Mouse (Mus musculus) kidney, embryonic 16.5 days (tissue): Measurements from ENCODE around the gene Mgat4e. TPM values are rescaled to one million over a fixed set of nuclear protein-coding genes. Genes with fewer than 3 reads are reported as not detected.
A peak's percentile ranks its signal among the peaks of the same experiment; 100 is the strongest.

ENCODE experiments used
- ATAC-seq: fragments of 200-750 bp; cut with Nextera tagmentation; 2 replicates; pipeline ENCODE4 v1.8.0; 2017; ENCODE audit warnings: moderate TSS enrichment; ENCODE audit not compliant: low FRiP score, low TSS enrichment
- H3K27ac ChIP-seq: fragments of 300-500 bp; sonication (generic); 2 replicates; pipeline ENCODE4 v1.5.1; 2014; ENCODE audit warnings: low read length
- H3K27me3 ChIP-seq: fragments of 300-500 bp; sonication (generic); 2 replicates; pipeline ENCODE4 v1.6.1; 2014; ENCODE audit warnings: low read length, control low read depth, mixed read lengths; ENCODE audit not compliant: insufficient read depth
- H3K36me3 ChIP-seq: fragments of 300-500 bp; sonication (generic); 2 replicates; pipeline ENCODE4 v1.6.1; 2014; ENCODE audit warnings: low read length, control low read depth, mixed read lengths; ENCODE audit not compliant: insufficient read depth
- H3K4me1 ChIP-seq: fragments of 300-500 bp; sonication (generic); 2 replicates; pipeline ENCODE4 v1.6.1; 2014; ENCODE audit warnings: low read length, control low read depth, mixed read lengths; ENCODE audit not compliant: insufficient read depth
- H3K4me2 ChIP-seq: fragments of 300-500 bp; sonication (generic); replicated peaks from 2 replicates; pipeline ENCODE4 v1.6.1; 2014; ENCODE audit warnings: low read depth, low read length
- H3K4me3 ChIP-seq: fragments of 300-500 bp; sonication (generic); 2 replicates; pipeline ENCODE4 v1.5.1; 2014; ENCODE audit warnings: mild to moderate bottlenecking, low read length
- H3K9ac ChIP-seq: fragments of 300-500 bp; sonication (generic); replicated peaks from 2 replicates; pipeline ENCODE4 v1.6.1; 2014; ENCODE audit warnings: low read length
- H3K9me3 ChIP-seq: fragments of 300-500 bp; sonication (generic); 2 replicates; pipeline ENCODE4 v1.6.1; 2016; ENCODE audit warnings: low read length, control low read depth
- WGBS: fragments of 180-500 bp; shearing (Covaris S2); extraction: QIAGEN DNeasy Blood & Tissue Kit; methylation state at CpG from one replicate; pipeline ENCODE4 v1.1.7; 2014; 5-methylcytosine and 5-hydroxymethylcytosine counted together
- polyA plus RNA-seq: library from polyadenylated mRNA; unstranded; fragments of >200 nt; fragmentation: Nextera tagmentation; extraction: Ambion mirVana; gene quantifications from 2 replicates; pipeline ENCODE4 v1.2.1, GENCODE M21; 2015

Gene Mgat4e
- polyA plus RNA-seq, 1 experiment from 2014 or later: not detected

DNA sequence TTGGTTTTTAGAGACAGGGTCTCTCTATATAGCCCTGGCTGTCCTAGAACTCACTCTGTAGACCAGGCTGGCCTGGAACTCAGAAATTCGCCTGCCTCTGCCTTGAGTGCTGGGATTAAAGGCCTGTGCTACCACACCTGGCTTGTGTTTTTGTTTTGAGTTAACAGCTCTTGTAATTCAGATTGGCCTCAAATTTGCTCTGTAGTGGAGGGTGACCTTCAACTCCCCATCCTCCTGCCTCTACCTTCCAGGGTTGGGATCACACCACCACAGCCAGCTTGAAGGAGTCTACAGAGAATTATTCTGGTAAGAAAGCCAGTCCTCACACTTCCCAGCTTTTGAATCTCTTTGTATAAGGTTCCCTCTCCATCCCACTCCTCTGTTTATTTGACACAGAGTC is 48.6 kb downstream of the Mgat4e start:
- H3K4me2 ChIP-seq: no peak overlapping the region
- no peak overlapping the region for H3K9ac ChIP-seq
- no peak overlapping the region for H3K4me3 ChIP-seq
- H3K27me3 ChIP-seq: no peaks in the 10 kb centered on the region
- H3K27ac ChIP-seq: no peak overlapping the region
- 88% methylated on average over 1 of the region's 1 CpGs for WGBS
- ATAC-seq: no peak
- no peaks in the 10 kb centered on the region for H3K9me3 ChIP-seq
- H3K4me1 ChIP-seq: peaks cover 2% of the 10 kb centered on the region; the same call in 1 of the 2 replicates
- H3K36me3 ChIP-seq: peaks cover 6% of the 10 kb centered on the region; the same call in 1 of the 2 replicates

DNA sequence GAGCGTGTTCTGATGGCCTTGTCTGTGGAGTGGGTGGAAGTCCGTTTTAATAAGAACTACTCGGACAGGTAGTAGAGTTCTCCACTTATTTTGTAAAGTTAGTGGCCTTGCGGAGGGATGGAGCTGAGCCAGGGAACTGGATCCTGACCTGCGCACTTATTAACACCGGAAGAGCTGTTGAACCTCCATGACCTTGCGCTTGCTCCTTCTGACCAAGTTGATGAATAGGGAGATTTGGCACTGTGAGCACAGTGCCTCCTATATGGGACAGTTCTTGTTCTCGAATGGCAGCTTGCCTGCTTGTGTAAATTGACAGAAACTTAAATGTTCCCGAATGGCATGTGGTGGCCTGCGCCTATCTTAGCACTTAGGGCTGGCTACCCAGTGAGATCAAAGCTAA is 53.5 kb downstream of the Mgat4e start:
- ATAC-seq: no peak
- no peak overlapping the region for H3K9ac ChIP-seq
- WGBS: 80% methylated on average over 10 of the region's 10 CpGs
- no peak overlapping the region for H3K27ac ChIP-seq
- H3K27me3 ChIP-seq: no peaks in the 10 kb centered on the region
- peak overlapping the region; percentile 83 for H3K4me2 ChIP-seq
- no peaks in the 10 kb centered on the region for H3K9me3 ChIP-seq
- no peaks in the 10 kb centered on the region for H3K36me3 ChIP-seq
- H3K4me3 ChIP-seq: peak overlapping the region; percentile 88
- H3K4me1 ChIP-seq: peaks cover 18% of the 10 kb centered on the region

DNA sequence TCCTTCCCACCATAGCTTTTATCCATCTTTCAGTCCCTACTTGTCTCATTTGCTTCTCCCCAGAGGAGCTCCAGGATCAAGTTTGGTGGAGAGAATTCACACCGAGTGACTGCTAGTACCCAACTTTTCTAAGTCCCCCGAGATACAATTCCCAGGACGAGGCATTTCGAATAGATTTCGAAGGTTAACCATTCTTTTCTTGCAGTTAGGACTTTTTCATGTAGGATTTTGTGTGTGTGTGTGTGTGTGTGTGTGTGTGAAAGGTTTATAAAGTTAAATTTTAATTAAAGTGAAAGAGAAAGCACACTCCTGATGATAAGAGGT is 54.3 kb downstream of the Mgat4e start:
- peak overlapping the region; percentile 95 for H3K27ac ChIP-seq
- 17% methylated on average over 5 of the region's 5 CpGs for WGBS
- ATAC-seq: no peak

DNA sequence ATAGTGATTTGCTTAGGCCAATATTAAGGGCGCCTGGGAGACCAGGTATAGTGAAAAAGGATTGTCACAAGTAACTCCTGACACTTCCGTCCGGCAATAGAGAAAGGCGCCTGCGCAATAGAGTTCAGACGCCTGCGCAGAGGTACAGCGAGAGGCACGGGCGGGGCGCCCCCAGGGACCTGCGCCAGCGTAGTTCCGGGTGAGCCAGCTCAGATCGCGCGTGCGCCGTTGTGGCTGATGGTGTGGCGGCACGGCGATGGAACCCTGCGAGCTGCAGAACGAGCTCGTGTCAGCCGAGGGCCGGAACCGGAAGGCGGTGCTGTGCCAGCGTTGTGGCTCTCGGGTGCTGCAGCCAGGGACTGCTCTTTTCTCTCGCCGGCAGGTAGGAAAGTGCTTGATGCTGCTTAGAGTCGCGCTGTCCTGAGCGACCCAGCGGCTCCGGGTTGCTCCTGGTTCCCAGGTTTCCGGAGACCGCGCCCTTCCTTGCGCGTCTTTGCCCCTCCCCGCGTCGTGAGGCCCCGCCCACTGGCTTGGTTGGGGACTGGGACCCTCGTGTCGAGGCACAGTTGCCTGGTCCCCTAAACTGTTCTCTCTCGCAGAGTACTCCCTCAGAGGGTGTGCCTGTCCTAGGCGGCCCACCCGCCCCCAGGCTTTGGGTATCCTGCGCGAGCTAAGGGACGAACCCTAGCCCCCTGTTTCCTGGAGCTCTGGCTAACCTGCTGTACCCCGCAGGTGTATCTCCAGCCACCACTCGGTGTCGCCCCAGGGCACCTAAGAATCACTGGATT is 54.9 kb downstream of the Mgat4e start, which contains the start of gene Rabif:
Gene Rabif, plus strand, starts transcription at position 221 of the 788 bp plus-strand sequence.
- no peaks in the 10 kb centered on the region for H3K9me3 ChIP-seq
- no peaks in the 10 kb centered on the region for H3K27me3 ChIP-seq

More for the DNA sequence above, 54.3 kb downstream of the Mgat4e start:
- Histone ChIP-seq H3K4me1 (peaks cover 18% of the 10 kb centered on the region), H3K9ac (peak overlapping the region; percentile 82), H3K36me3 (peaks cover 4% of the 10 kb centered on the region; the same call in 1 of the 2 replicates), H3K4me2 (peak overlapping the region; percentile 83), H3K9me3 (no peaks in the 10 kb centered on the region), H3K4me3 (peak overlapping the region; percentile 88), H3K27me3 (no peaks in the 10 kb centered on the region)

DNA sequence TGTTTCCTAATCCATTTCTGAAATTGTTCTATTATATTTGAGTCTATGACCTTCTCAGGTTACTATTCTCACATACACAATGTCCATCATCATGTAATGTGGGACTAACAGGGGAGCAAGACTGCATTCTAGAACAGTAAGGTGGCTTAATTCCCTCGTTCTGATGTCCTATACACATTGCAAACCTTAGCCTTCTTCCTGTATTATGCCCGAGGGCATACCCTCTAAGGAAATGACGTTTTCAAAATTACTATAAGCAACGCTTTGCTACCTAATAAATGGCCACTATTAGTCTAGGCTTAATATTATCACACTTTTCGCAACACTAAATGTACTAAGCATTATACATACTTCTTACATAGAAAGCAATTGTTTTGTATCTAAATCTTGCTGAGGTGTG is 55.5 kb downstream of the Mgat4e start:
- peaks cover 18% of the 10 kb centered on the region for H3K4me1 ChIP-seq
- H3K27ac ChIP-seq: peak overlapping the region; percentile 95
- H3K4me2 ChIP-seq: peak overlapping the region; percentile 83
- H3K9ac ChIP-seq: peak overlapping the region; percentile 82
- H3K4me3 ChIP-seq: peak overlapping the region; percentile 88
- no peaks in the 10 kb centered on the region for H3K9me3 ChIP-seq
- no peaks in the 10 kb centered on the region for H3K27me3 ChIP-seq
- 19% methylated on average over 5 of the region's 5 CpGs for WGBS
- no peak for ATAC-seq
- H3K36me3 ChIP-seq: peaks cover 14% of the 10 kb centered on the region

More for the DNA sequence above, 54.9 kb downstream of the Mgat4e start, which contains the start of gene Rabif:
- peak within 1 kb of the TSS; percentile 88 for H3K4me3 ChIP-seq
- peak within 1 kb of the TSS; percentile 82 for H3K9ac ChIP-seq
- H3K36me3 ChIP-seq: peaks cover 8% of the 10 kb centered on the region; the same call in 1 of the 2 replicates
- H3K4me2 ChIP-seq: peak within 1 kb of the TSS; percentile 83
- peak within 1 kb of the TSS; percentile 95 for H3K27ac ChIP-seq
- WGBS: 0% methylated on average over 58 of the region's 58 CpGs
- H3K4me1 ChIP-seq: peaks cover 18% of the 10 kb centered on the region
- peak; percentile 99 for ATAC-seq

DNA sequence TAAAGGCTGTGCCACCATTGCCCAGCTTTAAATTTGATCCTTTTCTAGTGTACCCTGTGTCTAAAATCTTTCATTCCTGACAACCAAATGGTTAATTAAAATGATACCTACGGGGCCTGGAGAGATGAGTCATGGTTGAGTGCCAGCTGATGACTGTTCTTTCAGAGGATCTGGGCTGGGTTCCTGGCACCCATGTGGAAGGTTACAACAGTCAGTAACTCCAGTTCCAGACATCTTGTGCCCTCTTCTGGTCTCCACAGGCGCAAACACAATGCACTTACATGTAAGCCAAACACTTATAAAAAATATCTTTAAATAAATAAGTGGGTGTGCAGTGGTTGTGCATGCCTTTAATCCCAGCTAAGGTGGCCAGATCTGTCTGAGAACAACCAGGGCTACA is 56.0 kb downstream of the Mgat4e start:
- Histone ChIP-seq H3K36me3 (peaks cover 18% of the 10 kb centered on the region), H3K4me1 (peaks cover 18% of the 10 kb centered on the region), H3K4me3 (peak overlapping the region; percentile 88; the same call in 1 of the 2 replicates), H3K9ac (no peak overlapping the region), H3K27me3 (no peaks in the 10 kb centered on the region), H3K4me2 (peak overlapping the region; percentile 83; the same call in 1 of the 2 replicates), H3K27ac (no peak overlapping the region), H3K9me3 (no peaks in the 10 kb centered on the region)
- ATAC-seq: no peak
- WGBS: 70% methylated on average over 2 of the region's 2 CpGs

DNA sequence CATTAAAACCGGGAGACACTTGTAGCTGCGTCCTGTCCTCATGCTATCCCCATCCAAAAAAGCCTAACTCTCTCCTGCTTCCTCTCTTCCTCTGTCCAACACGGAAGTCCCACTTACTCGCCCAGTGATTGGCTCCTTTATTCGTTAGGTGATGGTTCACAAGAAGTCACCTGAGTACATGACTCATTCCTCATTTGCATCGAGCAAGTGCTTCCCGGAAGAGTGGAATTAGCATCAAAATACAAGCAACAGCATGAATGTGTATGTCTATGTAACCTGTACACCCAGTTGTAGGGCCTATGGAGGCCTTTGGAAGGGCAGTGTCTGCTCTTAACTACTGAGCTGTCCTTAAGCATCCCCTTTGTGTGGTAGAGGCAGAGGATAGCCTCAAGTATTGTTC is 57.2 kb downstream of the Mgat4e start:
- Histone ChIP-seq H3K4me3 (no peak overlapping the region), H3K36me3 (peaks cover 28% of the 10 kb centered on the region), H3K9ac (no peak overlapping the region), H3K27ac (no peak overlapping the region), H3K4me2 (no peak overlapping the region), H3K27me3 (no peaks in the 10 kb centered on the region), H3K9me3 (no peaks in the 10 kb centered on the region), H3K4me1 (peaks cover 18% of the 10 kb centered on the region)
- WGBS: 82% methylated on average over 7 of the region's 7 CpGs
- no peak for ATAC-seq

Other genes starting within 250 kb of the Mgat4e start
- gene Ppfia4, start 216.8 kb downstream of the Mgat4e start, polyA plus RNA-seq: 3.6 and 3.9 TPM in 2 replicates
- gene Tmem183a, start 187.7 kb downstream of the Mgat4e start, polyA plus RNA-seq: 79.0 and 88.8 TPM in 2 replicates
- gene 4933406M09Rik, start 163.7 kb downstream of the Mgat4e start, polyA plus RNA-seq: not detected in 2 replicates
- gene Cyb5r1, start 144.1 kb downstream of the Mgat4e start, polyA plus RNA-seq: 42.7 and 44.1 TPM in 2 replicates
- 98.2 and 101 TPM in 2 replicates for gene Adipor1, start 134.3 kb downstream of the Mgat4e start, polyA plus RNA-seq
- 32.4 and 35.4 TPM in 2 replicates for gene Klhl12, start 94.2 kb downstream of the Mgat4e start, polyA plus RNA-seq
- 46.9 and 47.0 TPM in 2 replicates for gene Rabif, start 55.0 kb downstream of the Mgat4e start, polyA plus RNA-seq
- gene Kdm5b, start 10.5 kb upstream of the Mgat4e start, polyA plus RNA-seq: 47.4 and 55.4 TPM in 2 replicates
- 1.3 and 1.6 TPM in 2 replicates for gene Syt2, start 97.0 kb upstream of the Mgat4e start, polyA plus RNA-seq